Mouse (Mus musculus) layer of hippocampus, adult 11-12 months (tissue): Measurements from ENCODE around the gene Astn2.
A peak's percentile ranks its signal among the peaks of the same experiment; 100 is the strongest.

Source experiments
- DNase-seq: peaks from one replicate; pipeline ENCODE4 v3.0.0; 2022; ENCODE audit warnings: low spot score

Astn2 gene

DNA sequence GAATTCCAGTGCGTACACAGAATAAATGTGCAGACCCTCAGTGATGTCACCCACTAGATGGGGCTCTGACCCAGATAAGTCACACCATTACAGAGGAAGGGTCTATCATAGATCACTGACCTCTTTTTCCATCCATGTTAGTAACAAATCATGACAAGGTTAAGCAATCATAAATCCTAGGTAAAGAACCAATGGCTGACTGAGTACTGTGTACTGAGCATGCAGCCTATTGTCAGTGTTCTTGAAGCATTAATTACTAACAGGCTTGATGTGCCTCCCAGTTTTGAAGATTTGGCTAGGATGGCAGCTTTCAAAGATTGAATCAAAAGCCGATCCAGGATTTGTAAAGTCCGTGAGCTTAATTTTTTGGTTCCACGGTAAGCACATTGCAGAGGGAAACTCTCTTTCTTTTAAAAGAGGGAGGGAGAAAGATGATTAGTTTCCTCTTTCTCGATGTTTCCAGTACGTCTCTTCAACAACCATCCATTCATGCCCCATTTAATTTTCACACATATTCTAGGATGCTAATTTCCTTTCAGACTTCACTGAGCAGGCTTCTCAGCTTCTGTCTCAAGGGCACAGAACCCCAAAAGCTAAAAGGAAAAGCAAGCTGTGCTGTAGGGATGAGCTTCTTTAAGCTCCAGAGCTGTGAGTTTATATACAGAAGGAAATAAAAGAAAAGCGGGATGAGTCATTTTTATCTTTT is 93.9 kb downstream of the Astn2 start:
- DNase-seq, result no peak

- DNase-seq, result no peak
Measured at GRCm38 (mm10) chr4:66306377-66306776, 98.0 kb downstream of the Astn2 start.

- DNase-seq, result no peak
Measured at GRCm38 (mm10) chr4:66302686-66303310, 101.6 kb downstream of the Astn2 start.

DNA sequence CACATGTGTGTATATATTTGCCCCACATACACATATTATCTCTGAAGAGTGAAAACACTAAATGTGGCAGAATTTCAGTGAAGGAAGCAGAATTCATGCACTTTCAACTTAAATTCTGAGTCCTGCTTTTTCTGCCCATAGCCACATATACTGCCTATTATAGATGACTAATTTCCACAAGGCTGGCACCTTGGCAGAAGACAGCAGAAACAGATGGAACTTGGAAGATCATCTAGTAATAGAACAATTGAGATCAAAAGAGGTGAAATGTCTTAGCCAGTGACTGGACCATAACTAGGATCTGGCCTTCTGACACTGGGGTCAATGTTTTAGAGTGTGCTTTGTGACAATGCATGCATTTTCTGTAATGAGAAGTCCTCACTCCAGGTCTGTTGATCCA is 119.4 kb downstream of the Astn2 start:
- no peak for DNase-seq

GRCm38 (mm10) chr4:66276096-66276495 is 128.3 kb downstream of the Astn2 start:
- DNase-seq, result no peak

- no peak for DNase-seq
Measured at GRCm38 (mm10) chr4:66271550-66272117, 132.8 kb downstream of the Astn2 start.

DNA sequence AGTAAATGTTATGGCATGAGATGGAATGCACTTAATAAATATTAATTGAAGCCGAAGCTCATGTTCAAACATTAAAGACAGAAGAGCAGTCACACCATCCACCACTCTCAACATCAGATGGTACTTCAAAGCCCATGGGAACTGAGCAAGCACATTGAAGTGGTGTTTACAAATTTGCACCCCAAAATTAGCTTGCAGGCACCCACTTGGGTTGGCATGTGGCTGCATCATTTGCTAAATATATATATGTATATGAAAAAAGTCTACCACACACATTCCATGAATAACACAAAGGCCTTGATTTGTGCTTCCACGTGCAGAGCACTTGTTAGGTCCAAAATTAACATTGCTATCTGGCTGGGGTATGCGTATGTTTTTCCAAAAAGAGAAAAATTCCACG is 140.4 kb downstream of the Astn2 start:
- DNase-seq, result no peak

GRCm38 (mm10) chr4:66261276-66261675 is 143.1 kb downstream of the Astn2 start:
- DNase-seq, result no peak

DNA sequence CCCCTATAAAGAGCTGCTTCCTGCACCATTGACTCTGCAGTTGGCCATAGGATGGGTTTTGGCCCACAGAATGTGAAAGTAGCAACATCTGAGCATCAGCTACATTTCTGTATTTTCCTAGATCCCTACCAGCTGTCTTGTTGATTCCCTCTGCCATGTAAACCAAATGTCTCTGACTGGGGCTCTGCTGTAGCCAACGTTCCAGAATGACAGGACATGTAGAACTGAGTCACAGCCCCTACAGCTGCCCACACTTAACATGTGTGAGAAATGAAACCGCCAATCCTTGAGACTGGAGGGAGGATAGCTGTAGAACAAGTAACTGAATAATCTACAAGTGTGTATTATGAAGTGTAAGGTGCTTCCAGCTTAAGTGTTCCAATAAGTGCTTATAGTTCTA is 145.5 kb downstream of the Astn2 start:
- no peak for DNase-seq

- no peak for DNase-seq
Measured at GRCm38 (mm10) chr4:66254695-66255492, 149.5 kb downstream of the Astn2 start.

DNA sequence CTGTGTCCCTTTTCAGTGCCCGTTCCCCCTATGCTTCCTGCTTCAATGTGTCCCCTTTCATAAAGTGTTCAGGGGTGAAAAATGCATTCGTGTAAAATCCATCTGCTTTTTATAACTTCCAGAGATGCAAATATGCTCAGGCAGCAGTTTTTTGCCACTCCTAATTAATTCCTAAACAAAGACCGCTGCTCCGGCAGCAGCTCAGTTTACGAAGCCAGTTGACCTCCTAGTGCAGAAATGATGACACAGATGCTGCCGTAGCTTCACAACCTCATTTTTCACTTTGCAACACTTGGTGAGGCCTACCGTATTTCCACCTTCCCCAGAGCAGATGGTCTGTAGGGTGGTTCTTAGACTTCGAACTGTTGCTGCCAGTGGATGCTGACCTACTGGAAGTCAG is 155.9 kb downstream of the Astn2 start:
- DNase-seq, result no peak

DNA sequence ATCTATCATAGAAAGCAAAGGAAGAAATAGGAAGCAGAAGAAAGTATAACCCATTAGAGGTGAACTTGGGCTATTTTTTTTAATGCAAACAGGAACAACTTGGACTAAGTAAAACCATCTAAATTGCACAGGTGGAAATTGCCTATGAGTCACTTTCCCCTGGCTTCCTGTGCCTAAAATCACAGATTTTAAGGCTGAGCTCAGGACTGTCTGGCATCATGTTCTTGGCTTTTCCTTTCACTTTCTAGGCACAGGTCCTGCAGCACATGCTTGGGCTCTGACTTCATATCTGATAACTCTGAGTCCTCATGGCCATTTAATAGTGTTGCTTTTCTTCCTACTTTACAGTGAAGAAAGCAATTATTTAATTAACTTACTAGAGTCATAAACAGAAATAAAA is 161.7 kb downstream of the Astn2 start:
- DNase-seq, result no peak

GRCm38 (mm10) chr4:66232799-66233198 is 171.6 kb downstream of the Astn2 start:
- no peak for DNase-seq

- no peak for DNase-seq
Measured at GRCm38 (mm10) chr4:66232350-66232749, 172.1 kb downstream of the Astn2 start.

DNA sequence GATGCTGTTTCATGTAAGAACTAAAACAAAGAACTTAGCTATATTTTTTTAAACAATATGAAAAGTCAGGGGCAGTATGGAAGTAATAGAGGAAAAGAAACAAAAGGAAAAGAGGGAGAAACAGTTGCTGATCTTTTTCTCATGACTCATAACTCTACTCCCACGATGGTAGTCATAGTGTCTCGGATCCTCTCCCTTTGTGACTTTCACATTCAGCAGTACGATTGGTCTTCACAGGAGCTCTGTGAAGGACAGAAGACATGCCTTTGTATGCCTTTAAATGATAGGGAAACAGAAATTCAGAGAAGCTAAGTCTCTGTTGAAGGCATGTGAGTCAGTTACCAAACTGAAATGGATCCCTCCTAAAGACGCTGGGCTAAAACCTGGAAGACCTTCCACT is 173.7 kb downstream of the Astn2 start:
- DNase-seq, result no peak

- peak; percentile 52 for DNase-seq
Measured at GRCm38 (mm10) chr4:66222602-66223317, 181.7 kb downstream of the Astn2 start.

DNA sequence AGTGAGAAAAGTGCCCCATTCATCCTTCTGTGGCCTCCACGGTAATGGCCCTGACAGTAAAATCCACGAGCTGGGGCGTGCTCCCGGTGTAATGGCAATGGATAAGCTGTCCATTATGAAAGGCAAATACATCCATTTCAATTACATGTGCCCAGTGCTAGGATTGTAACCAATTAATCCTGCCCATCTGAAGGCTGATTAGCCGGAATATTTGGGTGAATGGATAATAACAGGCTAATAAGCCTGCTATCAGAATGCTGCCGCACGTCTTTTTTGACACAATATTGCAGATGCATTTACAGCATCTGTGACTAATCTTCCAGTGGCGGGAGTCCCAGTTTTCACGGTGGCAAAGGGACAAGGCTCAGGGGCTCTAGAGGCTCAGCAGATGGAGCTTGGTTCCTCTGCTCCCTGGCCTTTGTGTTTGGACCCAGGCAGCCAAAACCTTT is 189.2 kb downstream of the Astn2 start:
- DNase-seq, result no peak

GRCm38 (mm10) chr4:66189636-66190035 is 214.8 kb downstream of the Astn2 start:
- DNase-seq, result no peak

DNA sequence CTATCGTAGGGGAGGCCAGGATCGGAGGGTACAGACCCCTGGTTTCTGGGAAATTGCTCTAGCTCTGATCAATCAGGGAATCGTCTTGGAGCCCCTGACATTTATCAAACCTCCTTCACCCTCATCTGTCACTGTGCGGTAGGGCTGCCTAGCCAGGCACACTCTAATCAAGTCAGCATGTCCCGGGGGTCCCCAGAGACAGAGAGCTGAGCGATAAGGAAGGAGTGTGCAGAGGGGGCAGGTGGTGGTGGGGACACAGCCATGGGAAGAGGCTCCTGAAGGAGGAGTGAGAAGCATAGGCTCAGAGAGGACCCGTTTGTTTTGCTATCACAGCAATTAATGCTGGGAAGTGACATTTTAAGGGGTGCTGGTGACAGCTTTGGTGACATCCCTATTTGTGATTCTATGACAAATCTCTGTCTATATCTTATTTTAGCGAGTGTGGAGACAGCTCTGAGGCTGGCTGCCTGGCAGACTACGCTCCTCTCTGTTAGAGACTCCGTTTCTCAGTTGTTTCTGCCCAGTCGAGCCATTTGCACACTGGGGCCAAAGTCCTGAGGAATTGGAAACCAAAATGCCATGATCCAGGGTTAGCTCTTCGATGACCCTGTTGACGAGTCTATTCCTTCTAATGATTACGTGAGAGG is 228.4 kb downstream of the Astn2 start:
- DNase-seq, result no peak

DNA sequence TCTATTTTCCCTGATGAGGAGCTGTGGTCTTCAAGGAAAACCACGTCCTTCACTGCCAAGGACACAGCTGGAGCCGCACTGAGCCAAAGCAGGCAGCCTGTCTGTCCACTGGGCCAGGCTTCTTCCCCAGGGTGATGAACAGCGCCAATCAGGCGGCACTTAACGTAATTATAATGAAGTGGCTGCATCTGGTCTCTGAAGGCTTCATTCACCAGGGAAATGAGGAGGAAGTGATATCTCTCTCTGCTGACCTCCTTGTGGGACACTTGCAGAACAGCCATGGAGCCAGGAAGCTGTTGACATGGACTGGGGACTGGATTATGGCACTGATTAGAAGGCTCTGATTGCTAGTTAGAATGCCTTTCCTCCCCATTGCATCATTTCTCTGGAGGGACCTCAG is 232.8 kb downstream of the Astn2 start:
- DNase-seq, result no peak

- no peak for DNase-seq
Measured at GRCm38 (mm10) chr4:66170787-66171186, 233.6 kb downstream of the Astn2 start.

DNA sequence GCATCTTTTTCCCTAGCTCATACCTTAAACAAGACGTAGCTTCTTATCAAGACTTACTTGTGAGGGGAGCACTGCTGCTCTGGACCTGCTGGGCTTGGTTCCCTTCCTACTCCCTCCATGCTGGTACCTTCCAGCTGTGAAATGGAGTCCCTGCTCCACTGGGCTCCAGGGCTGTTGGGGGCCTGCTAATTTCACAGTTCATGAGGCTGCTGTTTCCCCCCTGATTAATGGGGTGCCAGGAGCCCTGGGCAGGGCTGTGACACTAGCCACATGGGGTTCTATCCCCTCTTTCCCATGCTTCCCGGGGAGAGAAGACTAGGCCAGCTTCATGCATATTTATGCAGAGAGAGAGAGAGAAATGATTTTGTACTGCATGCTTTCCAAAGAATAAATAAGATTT is 234.9 kb downstream of the Astn2 start:
- DNase-seq, result no peak
